Mouse (Mus musculus) hindbrain, postnatal 0 days (tissue): Measurements from ENCODE around the gene Atp5d. TPM values are rescaled to one million over a fixed set of nuclear protein-coding genes. Genes with fewer than 3 reads are reported as not detected.

ENCODE experiments used
- ATAC-seq: fragments of 200-750 bp; cut with Nextera tagmentation; 2 replicates; pipeline ENCODE4 v1.8.0; 2017; ENCODE audit warnings: mild to moderate bottlenecking, moderate TSS enrichment, moderate library complexity
- DNase-seq: peaks from one replicate; pipeline ENCODE4 v3.0.0-alpha.2; 2015; ENCODE audit warnings: low spot score
- H3K27ac ChIP-seq: fragments of 300-500 bp; sonication (generic); 2 replicates; pipeline ENCODE4 v1.5.1; 2014; ENCODE audit warnings: mild to moderate bottlenecking
- H3K27me3 ChIP-seq: fragments of 300-500 bp; sonication (generic); 2 replicates; pipeline ENCODE4 v1.6.1; 2014; ENCODE audit warnings: low read length, mixed read lengths; ENCODE audit not compliant: insufficient read depth
- H3K36me3 ChIP-seq: fragments of 300-500 bp; sonication (generic); 2 replicates; pipeline ENCODE4 v1.6.1; 2014; ENCODE audit warnings: low read length, mixed read lengths; ENCODE audit not compliant: insufficient read depth
- H3K4me1 ChIP-seq: fragments of 300-500 bp; sonication (generic); 2 replicates; pipeline ENCODE4 v1.6.1; 2014; ENCODE audit warnings: antibody characterized with exemption, low read length, mixed read lengths; ENCODE audit not compliant: insufficient read depth
- H3K4me2 ChIP-seq: fragments of 300-500 bp; sonication (generic); 2 replicates; pipeline ENCODE4 v1.6.1; 2014; ENCODE audit warnings: low read depth, mild to moderate bottlenecking, low read length, moderate library complexity, mixed read lengths
- H3K4me3 ChIP-seq: fragments of 300-500 bp; sonication (generic); 2 replicates; pipeline ENCODE4 v1.5.1; 2014; ENCODE audit warnings: low read length
- H3K9ac ChIP-seq: fragments of 300-500 bp; sonication (generic); replicated peaks from 2 replicates; pipeline ENCODE4 v1.6.1; 2014; ENCODE audit warnings: mild to moderate bottlenecking, low read length, moderate library complexity, mixed read lengths
- H3K9me3 ChIP-seq: fragments of 300-500 bp; sonication (generic); 2 replicates; pipeline ENCODE4 v1.6.1; 2016; ENCODE audit warnings: low read length, mixed read lengths
- CTCF ChIP-seq: IDR thresholded peaks from 2 replicates; pipeline ENCODE4 v1.5.1; 2016; ENCODE audit warnings: antibody characterized with exemption, control low read depth, low read depth
- WGBS: fragments of 180-500 bp; shearing (Covaris S2); extraction: QIAGEN DNeasy Blood & Tissue Kit; methylation state at CpG from one replicate; pipeline ENCODE4 v1.1.7; 2014; 5-methylcytosine and 5-hydroxymethylcytosine counted together
- polyA plus RNA-seq: library from polyadenylated mRNA; unstranded; fragments of >200 nt; fragmentation: Nextera tagmentation; extraction: Ambion mirVana; gene quantifications from 2 replicates; pipeline ENCODE4 v1.2.1, GENCODE M21; 2015
- total RNA-seq: library from RNA; depleted of rRNA; stranded (reverse); fragments of >200 nt; gene quantifications from 2 replicates; pipeline ENCODE4 v1.2.3, GENCODE M21; 2014

The Atp5d gene
- total and polyA plus RNA-seq, 2 experiments from 2014 or later: 303 to 736 TPM

DNA sequence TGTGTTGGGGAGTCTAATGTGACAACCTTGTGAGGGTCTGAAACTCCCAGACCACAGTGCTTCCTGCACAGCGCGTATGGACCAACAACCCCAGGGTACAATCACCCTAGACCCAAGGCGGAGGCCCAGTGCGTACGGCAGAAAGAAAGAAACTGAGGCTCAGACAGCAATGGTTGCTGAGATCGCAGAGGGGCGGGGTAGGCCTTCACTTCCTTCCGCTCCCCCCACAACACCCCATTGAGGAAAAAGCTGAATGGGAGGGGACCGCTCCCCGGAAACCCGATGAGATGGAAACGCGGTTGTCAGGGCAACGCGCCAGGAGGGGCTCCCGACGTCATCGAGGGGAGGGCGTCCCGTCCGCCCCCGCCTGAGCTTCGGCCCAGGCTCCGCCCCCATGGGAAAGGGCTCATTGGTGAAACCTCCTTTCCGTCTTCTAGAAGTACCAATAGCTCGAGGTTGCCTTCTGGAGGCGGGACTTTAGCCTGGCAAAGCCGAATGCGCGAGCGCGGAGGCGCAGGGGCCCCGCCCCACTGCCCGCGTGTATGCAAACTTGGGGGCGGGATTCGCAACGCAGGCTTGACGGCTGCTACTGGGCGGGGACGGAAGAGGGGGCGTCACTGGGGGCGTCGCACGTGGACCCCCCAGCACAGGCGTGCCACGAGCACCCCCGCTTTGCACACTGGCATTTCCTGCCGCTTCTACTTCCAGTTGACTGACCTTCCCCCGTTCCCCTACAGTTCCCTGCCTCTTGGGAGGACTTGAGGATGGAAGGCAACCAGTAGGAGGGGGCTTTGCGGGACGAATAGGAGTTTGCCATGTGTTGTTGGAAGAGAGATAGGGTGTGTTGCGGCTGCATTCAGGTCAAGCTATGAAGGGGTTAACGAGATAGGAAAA is 21.4 kb downstream of the Atp5d start:
- peaks cover 22% of the 10 kb centered on the region for H3K36me3 ChIP-seq
- no peaks in the 10 kb centered on the region for H3K27me3 ChIP-seq
- peak overlapping the region; percentile 96 for H3K27ac ChIP-seq
- peak overlapping the region; percentile 33 for H3K4me3 ChIP-seq
- no peaks in the 10 kb centered on the region for H3K9me3 ChIP-seq
- H3K4me2 ChIP-seq: peak overlapping the region; percentile 57
- WGBS: under 1% methylated on average over 55 of the region's 55 CpGs
- peak; percentile 100 for DNase-seq
- TF ChIP-seq CTCF: peak; percentile 6; the same call in 1 of the 2 replicates
- ATAC-seq: peak; percentile 92
- peak overlapping the region; percentile 22; the same call in 1 of the 2 replicates for H3K9ac ChIP-seq
- H3K4me1 ChIP-seq: peaks cover 13% of the 10 kb centered on the region

DNA sequence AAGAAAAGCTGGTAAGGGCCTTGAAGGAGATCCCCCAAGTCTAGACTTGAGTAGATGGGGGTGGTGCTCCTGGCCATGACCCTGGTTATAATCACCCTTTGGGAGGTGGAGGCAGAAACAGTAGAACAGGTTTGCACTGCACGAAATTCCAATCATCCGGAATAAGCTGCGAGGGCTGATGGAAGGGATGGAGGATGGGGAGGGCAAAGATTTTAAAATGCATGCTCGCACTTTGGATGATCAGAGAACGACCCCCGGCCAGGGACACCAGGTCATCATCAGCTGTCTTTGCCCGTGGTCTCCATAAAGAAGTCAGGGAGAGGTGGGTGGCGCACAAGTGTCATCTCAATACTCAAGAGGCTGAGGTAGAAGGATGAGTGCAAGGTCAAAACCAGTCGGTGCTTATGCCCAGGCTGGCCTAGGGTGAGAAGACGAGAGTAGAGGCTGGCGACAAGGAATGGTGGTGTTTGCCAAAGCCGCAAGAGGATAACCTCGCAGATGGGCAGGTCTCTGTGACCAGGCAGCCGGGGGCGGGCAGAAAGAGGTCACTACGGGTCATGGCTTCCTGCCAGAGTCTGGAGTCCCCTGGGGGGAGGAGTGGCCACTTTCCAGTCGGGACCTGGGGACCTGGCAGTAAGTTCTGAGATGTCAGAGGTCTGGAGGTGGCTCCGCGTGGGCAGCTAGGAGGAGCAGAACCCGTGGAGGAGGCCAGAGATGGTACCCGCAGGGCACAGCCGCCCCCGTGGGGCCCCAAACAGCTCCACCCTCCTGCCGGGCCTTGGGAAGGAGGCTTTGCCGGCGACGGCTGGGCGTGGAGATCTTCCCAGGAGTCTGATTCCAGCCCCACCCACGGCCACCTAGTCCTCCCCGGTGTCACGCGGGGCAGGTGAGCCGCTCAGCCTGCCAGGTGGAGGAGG is 22.3 kb downstream of the Atp5d start:
- Histone ChIP-seq H3K4me2 (peak overlapping the region; percentile 57), H3K27ac (peak overlapping the region; percentile 96), H3K27me3 (no peaks in the 10 kb centered on the region), H3K9me3 (no peaks in the 10 kb centered on the region), H3K4me1 (peaks cover 20% of the 10 kb centered on the region), H3K36me3 (peaks cover 13% of the 10 kb centered on the region), H3K4me3 (peak overlapping the region; percentile 33), H3K9ac (peak overlapping the region; percentile 43)
- WGBS: 3% methylated on average over 32 of the region's 33 CpGs
- no peak for ATAC-seq
- DNase-seq: peak; percentile 61
- no peak for TF ChIP-seq CTCF

DNA sequence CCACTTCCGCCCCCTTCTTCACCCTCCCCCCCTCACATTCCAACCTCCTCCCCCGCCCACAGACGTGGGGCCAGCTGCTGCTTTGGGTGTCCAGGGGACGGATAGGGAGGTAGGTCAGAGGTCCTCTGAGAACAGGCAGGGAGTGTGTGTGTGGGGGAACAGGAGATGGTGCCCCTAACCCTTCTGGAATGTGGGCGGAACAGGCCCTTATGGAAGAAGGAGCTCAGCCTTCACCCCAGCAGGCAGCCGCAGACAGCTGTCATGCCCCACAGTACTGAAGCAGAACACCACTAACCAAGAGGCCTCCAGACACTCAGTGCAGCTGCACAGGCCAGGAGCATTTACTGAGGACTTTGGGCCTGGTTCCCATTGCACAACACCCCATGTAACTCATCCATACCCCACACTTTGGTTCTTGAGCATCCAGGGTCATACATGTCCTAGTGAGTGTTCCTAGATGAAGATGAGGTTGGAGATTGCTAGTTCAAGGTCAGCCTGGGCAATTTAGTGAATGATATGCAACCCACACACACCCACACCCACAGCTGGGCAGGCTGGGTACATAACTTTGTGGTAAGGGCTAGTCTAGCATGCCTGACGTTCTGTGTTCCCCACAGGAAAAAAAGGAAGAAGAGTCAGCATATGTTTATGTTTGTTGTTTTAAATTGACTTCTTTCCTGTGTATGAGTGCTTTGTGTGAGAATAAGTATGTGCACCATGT is 23.2 kb downstream of the Atp5d start:
- peak overlapping the region; percentile 57 for H3K4me2 ChIP-seq
- peaks cover 3% of the 10 kb centered on the region for H3K36me3 ChIP-seq
- no peaks in the 10 kb centered on the region for H3K27me3 ChIP-seq
- peaks cover 24% of the 10 kb centered on the region for H3K4me1 ChIP-seq
- no peak overlapping the region for H3K4me3 ChIP-seq
- peak overlapping the region; percentile 20; the same call in 1 of the 2 replicates for H3K27ac ChIP-seq
- no peak for TF ChIP-seq CTCF
- H3K9me3 ChIP-seq: no peaks in the 10 kb centered on the region
- H3K9ac ChIP-seq: no peak overlapping the region
- DNase-seq (no peak), ATAC-seq (no peak)
- 15% methylated on average over 6 of the region's 7 CpGs for WGBS

DNA sequence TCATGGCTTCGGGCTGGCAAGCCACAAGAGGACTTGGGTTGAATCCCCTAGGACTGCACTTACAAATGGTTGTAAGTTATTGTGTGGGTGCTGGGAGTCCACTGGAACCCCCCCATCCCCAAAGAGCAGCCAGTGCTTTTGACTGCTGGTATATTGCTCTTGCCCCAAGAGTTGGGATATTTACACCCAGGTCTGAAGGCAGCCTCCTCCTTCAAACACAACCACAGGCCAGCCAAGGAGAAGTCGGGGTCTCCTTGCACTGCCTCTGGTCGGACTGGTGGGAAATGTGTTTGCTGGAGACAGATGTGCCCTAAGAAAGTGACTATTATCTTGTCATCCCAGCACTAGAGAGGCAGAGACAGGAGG is 23.8 kb downstream of the Atp5d start:
- 79% methylated on average over 3 of the region's 3 CpGs for WGBS
- H3K9me3 ChIP-seq: no peaks in the 10 kb centered on the region
- H3K36me3 ChIP-seq: no peaks in the 10 kb centered on the region
- peak overlapping the region; percentile 20; the same call in 1 of the 2 replicates for H3K27ac ChIP-seq
- peaks cover 27% of the 10 kb centered on the region for H3K4me1 ChIP-seq
- H3K4me3 ChIP-seq: no peak overlapping the region
- DNase-seq (no peak), ATAC-seq (no peak)
- H3K4me2 ChIP-seq: no peak overlapping the region
- no peak for TF ChIP-seq CTCF
- H3K9ac ChIP-seq: no peak overlapping the region
- H3K27me3 ChIP-seq: no peaks in the 10 kb centered on the region

DNA sequence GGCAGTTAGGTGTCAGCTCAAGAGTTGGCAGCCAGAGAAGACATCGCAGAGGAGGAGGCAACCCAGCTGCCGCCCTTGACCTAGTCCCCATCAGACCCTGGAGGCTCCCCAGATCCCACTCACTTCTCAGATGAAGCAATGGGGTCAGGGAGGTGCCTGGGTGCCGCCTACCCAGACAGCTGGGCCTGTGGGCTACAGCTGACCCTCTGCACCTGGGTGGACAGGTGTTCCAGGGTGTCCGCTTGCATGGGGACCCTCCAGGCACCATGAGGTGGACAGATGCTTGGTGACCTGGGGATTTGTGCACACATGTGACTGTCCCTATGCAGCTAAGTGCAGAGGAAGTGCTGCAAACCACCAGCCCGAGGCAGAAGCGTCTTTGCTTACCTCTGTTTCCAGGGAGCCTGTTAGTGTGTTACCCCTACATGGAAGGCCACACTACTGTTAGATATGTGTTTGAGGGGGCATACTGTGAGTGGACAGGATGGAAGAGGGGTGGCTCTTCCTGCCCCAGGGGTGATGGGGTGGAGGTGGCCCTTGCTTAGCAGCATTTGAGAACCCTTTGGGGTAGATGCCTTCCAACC is 24.4 kb downstream of the Atp5d start:
- Histone ChIP-seq H3K27ac (no peak overlapping the region), H3K4me3 (no peak overlapping the region), H3K4me1 (peaks cover 27% of the 10 kb centered on the region), H3K9me3 (no peaks in the 10 kb centered on the region), H3K27me3 (no peaks in the 10 kb centered on the region), H3K36me3 (no peaks in the 10 kb centered on the region), H3K9ac (no peak overlapping the region), H3K4me2 (no peak overlapping the region)
- DNase-seq: no peak
- 87% methylated on average over 6 of the region's 6 CpGs for WGBS
- no peak for TF ChIP-seq CTCF
- no peak for ATAC-seq

DNA sequence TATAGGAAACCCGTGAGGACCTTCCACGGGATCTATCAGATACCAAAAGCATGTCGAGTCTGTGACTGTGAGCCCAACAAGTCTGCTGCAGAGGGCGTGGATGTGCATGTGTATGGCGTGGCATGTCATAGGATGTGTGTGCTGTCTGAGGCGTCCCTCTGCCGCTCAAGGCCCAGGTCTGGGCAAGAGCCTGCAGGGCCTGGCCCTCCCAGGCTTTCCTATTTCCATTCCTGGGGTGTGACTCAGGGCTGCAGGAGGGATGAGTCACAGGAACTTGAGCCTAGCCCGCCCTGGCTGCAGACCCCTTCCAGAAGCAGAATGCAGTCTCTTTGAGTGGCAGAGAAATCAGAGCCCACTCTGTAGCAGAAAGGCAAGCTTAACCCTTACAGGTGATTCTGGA is 25.3 kb downstream of the Atp5d start:
- Histone ChIP-seq H3K27ac (peak overlapping the region; percentile 78; the same call in 1 of the 2 replicates), H3K4me3 (no peak overlapping the region)
- no peak for DNase-seq

More for the DNA sequence above, 25.3 kb downstream of the Atp5d start:
- Histone ChIP-seq H3K4me1 (peaks cover 28% of the 10 kb centered on the region), H3K9ac (peak overlapping the region; percentile 60; the same call in 1 of the 2 replicates), H3K4me2 (peak overlapping the region; percentile 73; the same call in 1 of the 2 replicates), H3K36me3 (no peaks in the 10 kb centered on the region), H3K9me3 (no peaks in the 10 kb centered on the region), H3K27me3 (no peaks in the 10 kb centered on the region)
- ATAC-seq: no peak
- TF ChIP-seq CTCF: no peak
- WGBS: 74% methylated on average over 8 of the region's 8 CpGs
